Mouse (Mus musculus) hindbrain, embryonic 14.5 days (tissue): ENCODE data around the gene Mpv17l2. TPM values are rescaled to one million over a fixed set of nuclear protein-coding genes. Genes with fewer than 3 reads are reported as not detected.

ENCODE experiments used
- ATAC-seq: fragments of 200-750 bp; cut with Nextera tagmentation; 2 replicates; pipeline ENCODE4 v1.8.0; 2017; ENCODE audit warnings: moderate number of reproducible peaks, mild to moderate bottlenecking, moderate TSS enrichment, moderate library complexity; ENCODE audit not compliant: low FRiP score
- DNase-seq: peaks from one replicate; pipeline ENCODE4 v3.0.0-alpha.2; 2015; ENCODE audit warnings: low spot score
- H3K27ac ChIP-seq: fragments of 300-500 bp; sonication (generic); 2 replicates; pipeline ENCODE4 v1.5.1; 2014; ENCODE audit warnings: mild to moderate bottlenecking, moderate library complexity
- H3K27me3 ChIP-seq: fragments of 300-500 bp; sonication (generic); 2 replicates; pipeline ENCODE4 v1.6.1; 2014; ENCODE audit warnings: mild to moderate bottlenecking, low read length, mixed read lengths; ENCODE audit not compliant: control insufficient read depth, insufficient read depth
- H3K36me3 ChIP-seq: fragments of 300-500 bp; sonication (generic); replicated peaks from 2 replicates; pipeline ENCODE4 v1.6.1; 2014; ENCODE audit not compliant: control insufficient read depth, insufficient read depth
- H3K4me1 ChIP-seq: fragments of 300-500 bp; sonication (generic); replicated peaks from 2 replicates; pipeline ENCODE4 v1.6.1; 2014; ENCODE audit warnings: antibody characterized with exemption, low read length, mixed read lengths; ENCODE audit not compliant: control insufficient read depth, insufficient read depth
- H3K4me2 ChIP-seq: fragments of 300-500 bp; sonication (generic); replicated peaks from 2 replicates; pipeline ENCODE4 v1.6.1; 2014; ENCODE audit warnings: mild to moderate bottlenecking, moderate library complexity
- H3K4me3 ChIP-seq: fragments of 300-500 bp; sonication (generic); replicated peaks from 2 replicates; pipeline ENCODE4 v1.5.1; 2014; ENCODE audit warnings: mild to moderate bottlenecking, low read length
- H3K9ac ChIP-seq: fragments of 300-500 bp; sonication (generic); 2 replicates; pipeline ENCODE4 v1.6.1; 2014
- H3K9me3 ChIP-seq: fragments of 300-500 bp; sonication (generic); 2 replicates; pipeline ENCODE4 v1.6.1; 2016; ENCODE audit warnings: low read length; ENCODE audit not compliant: control insufficient read depth
- WGBS: fragments of 180-500 bp; shearing (Covaris S2); extraction: QIAGEN DNeasy Blood & Tissue Kit; methylation state at CpG from one replicate; pipeline ENCODE4 v1.1.7; 2014; 5-methylcytosine and 5-hydroxymethylcytosine counted together
- polyA plus RNA-seq: library from polyadenylated mRNA; unstranded; fragments of >200 nt; fragmentation: Nextera tagmentation; extraction: Ambion mirVana; gene quantifications from 2 replicates; pipeline ENCODE4 v1.2.1, GENCODE M21; 2014

Gene Mpv17l2
- polyA plus RNA-seq, 1 experiment from 2014 or later: 43.5 TPM

GRCm38 (mm10) chr8:70764676-70765075 lies 3.9 kb upstream of the Mpv17l2 start:
- no peak overlapping the region for H3K4me2 ChIP-seq
- ATAC-seq (no peak), DNase-seq (no peak)
- H3K27ac ChIP-seq: no peak overlapping the region
- H3K4me1 ChIP-seq: peaks cover 24% of the 10 kb centered on the region
- WGBS: 94% methylated on average over 13 of the region's 13 CpGs
- no peaks in the 10 kb centered on the region for H3K9me3 ChIP-seq
- H3K36me3 ChIP-seq: peaks cover 22% of the 10 kb centered on the region
- H3K4me3 ChIP-seq: no peak overlapping the region
- H3K9ac ChIP-seq: no peak overlapping the region
- H3K27me3 ChIP-seq: no peaks in the 10 kb centered on the region

GRCm38 (mm10) chr8:70764026-70764425 lies 3.3 kb upstream of the Mpv17l2 start:
- Histone ChIP-seq H3K4me2 (no peak overlapping the region), H3K9ac (no peak overlapping the region), H3K4me3 (no peak overlapping the region), H3K36me3 (peaks cover 17% of the 10 kb centered on the region), H3K27me3 (no peaks in the 10 kb centered on the region), H3K4me1 (peaks cover 30% of the 10 kb centered on the region), H3K9me3 (no peaks in the 10 kb centered on the region), H3K27ac (no peak overlapping the region)
- ATAC-seq: no peak
- WGBS: 90% methylated on average over 8 of the region's 8 CpGs
- DNase-seq: no peak

GRCm38 (mm10) chr8:70763354-70763753 lies 2.6 kb upstream of the Mpv17l2 start:
- DNase-seq: no peak

GRCm38 (mm10) chr8:70762118-70762517 lies 1.4 kb upstream of the Mpv17l2 start:
- Histone ChIP-seq H3K4me1 (peaks cover 32% of the 10 kb centered on the region), H3K4me3 (no peak overlapping the region), H3K27ac (no peak overlapping the region), H3K4me2 (no peak overlapping the region), H3K27me3 (no peaks in the 10 kb centered on the region), H3K36me3 (peaks cover 16% of the 10 kb centered on the region), H3K9ac (no peak overlapping the region), H3K9me3 (no peaks in the 10 kb centered on the region)
- DNase-seq (no peak), ATAC-seq (no peak)
- WGBS: 85% methylated on average over 1 of the region's 1 CpGs

More at GRCm38 (mm10) chr8:70763354-70763753, 2.6 kb upstream of the Mpv17l2 start:
- H3K9me3 ChIP-seq: no peaks in the 10 kb centered on the region
- no peak overlapping the region for H3K9ac ChIP-seq
- 6% methylated on average over 3 of the region's 3 CpGs for WGBS
- no peak overlapping the region for H3K4me3 ChIP-seq
- H3K4me1 ChIP-seq: peaks cover 32% of the 10 kb centered on the region
- no peak for ATAC-seq
- H3K27ac ChIP-seq: no peak overlapping the region
- H3K27me3 ChIP-seq: no peaks in the 10 kb centered on the region
- H3K36me3 ChIP-seq: peaks cover 14% of the 10 kb centered on the region
- no peak overlapping the region for H3K4me2 ChIP-seq

GRCm38 (mm10) chr8:70760350-70760749 lies 396 bp downstream of the Mpv17l2 start:
- Histone ChIP-seq H3K4me3 (peak overlapping the region; percentile 48), H3K4me1 (peaks cover 27% of the 10 kb centered on the region), H3K27me3 (no peaks in the 10 kb centered on the region), H3K9ac (peak overlapping the region; percentile 71), H3K9me3 (no peaks in the 10 kb centered on the region), H3K27ac (peak overlapping the region; percentile 69), H3K36me3 (peaks cover 29% of the 10 kb centered on the region), H3K4me2 (peak overlapping the region; percentile 75)
- no peak for DNase-seq
- 2% methylated on average over 22 of the region's 22 CpGs for WGBS
- ATAC-seq: peak; percentile 26; the same call in 1 of the 2 replicates

GRCm38 (mm10) chr8:70758616-70759561 lies 1.9 kb downstream of the Mpv17l2 start:
- DNase-seq (no peak), ATAC-seq (no peak)
- 0 out of 2 replicates have a peak overlapping the region, but pooled peaks have one; percentile 75 for H3K4me2 ChIP-seq
- no peak overlapping the region for H3K9ac ChIP-seq
- no peaks in the 10 kb centered on the region for H3K9me3 ChIP-seq
- 68% methylated on average over 19 of the region's 19 CpGs for WGBS
- H3K4me1 ChIP-seq: peaks cover 31% of the 10 kb centered on the region
- no peaks in the 10 kb centered on the region for H3K27me3 ChIP-seq
- peaks cover 29% of the 10 kb centered on the region for H3K36me3 ChIP-seq
- H3K4me3 ChIP-seq: no peak overlapping the region
- H3K27ac ChIP-seq: peak overlapping the region; percentile 49; the same call in 1 of the 2 replicates

- 69% methylated on average over 7 of the region's 7 CpGs for WGBS
- Histone ChIP-seq H3K27me3 (no peaks in the 10 kb centered on the region), H3K4me3 (no peak overlapping the region), H3K27ac (no peak overlapping the region), H3K9ac (no peak overlapping the region), H3K4me2 (no peak overlapping the region), H3K4me1 (peaks cover 31% of the 10 kb centered on the region), H3K36me3 (peaks cover 29% of the 10 kb centered on the region), H3K9me3 (no peaks in the 10 kb centered on the region)
- ATAC-seq (no peak), DNase-seq (no peak)
Measured at GRCm38 (mm10) chr8:70758308-70758615, 2.5 kb downstream of the Mpv17l2 start.

- H3K4me3 ChIP-seq: no peak overlapping the region
- H3K36me3 ChIP-seq: peaks cover 29% of the 10 kb centered on the region
- no peaks in the 10 kb centered on the region for H3K9me3 ChIP-seq
- DNase-seq: no peak
- H3K27me3 ChIP-seq: no peaks in the 10 kb centered on the region
- H3K4me2 ChIP-seq: no peak overlapping the region
- peaks cover 31% of the 10 kb centered on the region for H3K4me1 ChIP-seq
- 52% methylated on average over 22 of the region's 22 CpGs for WGBS
- H3K27ac ChIP-seq: no peak overlapping the region
- H3K9ac ChIP-seq: peak overlapping the region; percentile 22; the same call in 1 of the 2 replicates
- ATAC-seq: no peak
Measured at GRCm38 (mm10) chr8:70757523-70758307, 3.0 kb downstream of the Mpv17l2 start.

GRCm38 (mm10) chr8:70756476-70757040 lies 4.2 kb downstream of the Mpv17l2 start:
- H3K27me3 ChIP-seq: no peaks in the 10 kb centered on the region
- ATAC-seq (no peak), DNase-seq (no peak)
- 92% methylated on average over 6 of the region's 6 CpGs for WGBS
- no peak overlapping the region for H3K4me3 ChIP-seq
- no peak overlapping the region for H3K27ac ChIP-seq
- H3K9me3 ChIP-seq: no peaks in the 10 kb centered on the region
- H3K4me1 ChIP-seq: peaks cover 30% of the 10 kb centered on the region
- peaks cover 29% of the 10 kb centered on the region for H3K36me3 ChIP-seq
- H3K4me2 ChIP-seq: no peak overlapping the region
- no peak overlapping the region for H3K9ac ChIP-seq
